Mouse (Mus musculus): Measurements from ENCODE around the gene Clmn. TPM values are rescaled to one million over a fixed set of nuclear protein-coding genes. Genes with fewer than 3 reads are reported as not detected.

Clmn gene
- polyA plus RNA-seq, 1 experiment, result 0.05 TPM

- Histone ChIP-seq H3K4me3 (ENCODE audit: insufficient read depth, poor library complexity, severe bottlenecking) (no peak overlapping the region), H3K36me3 (ENCODE audit: control insufficient read depth, insufficient read depth) (no peaks in the 10 kb centered on the region), H3K27me3 (ENCODE audit: control insufficient read depth, insufficient read depth, insufficient read length) (peaks cover 55% of the 10 kb centered on the region), H3K79me2 (ENCODE audit: control insufficient read depth, insufficient read depth) (no peaks in the 10 kb centered on the region), H3K79me3 (ENCODE audit: low read depth) (no peaks in the 10 kb centered on the region), H3ac (ENCODE audit: control insufficient read depth, insufficient read length, low read depth) (no peak overlapping the region)
- TF ChIP-seq FOSL1 (IDR thresholded peaks at IDR 0.05; ENCODE audit: insufficient read depth, low read length, poor library complexity, severe bottlenecking), result no peak
- TF ChIP-seq MYOD1 (IDR thresholded peaks at IDR 0.05; ENCODE audit: control insufficient read depth, insufficient read length, low read depth), result no peak
- no peak for TF ChIP-seq USF1 (IDR thresholded peaks at IDR 0.05; ENCODE audit: low read depth)
- no peak for TF ChIP-seq MYOG (IDR thresholded peaks at IDR 0.05; ENCODE audit: control insufficient read depth, extremely low read depth, insufficient read length)
- no peak for TF ChIP-seq CEBPB (IDR thresholded peaks at IDR 0.05; ENCODE audit: low read depth)
Measured at GRCm38 (mm10) chr12:104880367-104880766, 15.5 kb upstream of the Clmn start.

GRCm38 (mm10) chr12:104879577-104879989, 14.7 kb upstream of the Clmn start:
- TF ChIP-seq CTCF (IDR thresholded peaks at IDR 0.05; ENCODE audit: control insufficient read depth, insufficient read depth, insufficient read length) (no peak), FOSL1 (IDR thresholded peaks at IDR 0.05; ENCODE audit: insufficient read depth, low read length, poor library complexity, severe bottlenecking) (no peak), CEBPB (IDR thresholded peaks at IDR 0.05; ENCODE audit: low read depth) (no peak)
- Histone ChIP-seq H3K27me3 (ENCODE audit: control insufficient read depth, insufficient read depth, insufficient read length) (peaks cover 58% of the 10 kb centered on the region), H3K79me2 (ENCODE audit: control insufficient read depth, insufficient read depth) (no peaks in the 10 kb centered on the region), H3K79me3 (ENCODE audit: low read depth) (no peaks in the 10 kb centered on the region), H3K4me3 (ENCODE audit: insufficient read depth, poor library complexity, severe bottlenecking) (no peak overlapping the region), H3ac (ENCODE audit: control insufficient read depth, insufficient read length, low read depth) (no peak overlapping the region), H3K36me3 (ENCODE audit: control insufficient read depth, insufficient read depth) (no peaks in the 10 kb centered on the region)

GRCm38 (mm10) chr12:104876053-104876452, 11.2 kb upstream of the Clmn start:
- no peak overlapping the region for H3K4me3 ChIP-seq (ENCODE audit: insufficient read depth, poor library complexity, severe bottlenecking)
- H3K79me3 ChIP-seq (ENCODE audit: low read depth), result no peaks in the 10 kb centered on the region
- no peaks in the 10 kb centered on the region for H3K79me2 ChIP-seq (ENCODE audit: control insufficient read depth, insufficient read depth)
- no peak for TF ChIP-seq FOSL1 (IDR thresholded peaks at IDR 0.05; ENCODE audit: insufficient read depth, low read length, poor library complexity, severe bottlenecking)
- no peak for TF ChIP-seq USF1 (IDR thresholded peaks at IDR 0.05; ENCODE audit: low read depth)
- no peak for TF ChIP-seq CEBPB (IDR thresholded peaks at IDR 0.05; ENCODE audit: low read depth)
- TF ChIP-seq CTCF (IDR thresholded peaks at IDR 0.05; ENCODE audit: control insufficient read depth, insufficient read depth, insufficient read length), result no peak
- no peak for TF ChIP-seq MAX (IDR thresholded peaks at IDR 0.05)
- TF ChIP-seq MYOD1 (IDR thresholded peaks at IDR 0.05; ENCODE audit: control insufficient read depth, insufficient read length, low read depth), result no peak
- no peak for TF ChIP-seq MYOG (IDR thresholded peaks at IDR 0.05; ENCODE audit: control insufficient read depth, extremely low read depth, insufficient read length)
- no peak overlapping the region for H3ac ChIP-seq (ENCODE audit: control insufficient read depth, insufficient read length, low read depth)
- H3K36me3 ChIP-seq (ENCODE audit: control insufficient read depth, insufficient read depth), result no peaks in the 10 kb centered on the region
- peaks cover 49% of the 10 kb centered on the region for H3K27me3 ChIP-seq (ENCODE audit: control insufficient read depth, insufficient read depth, insufficient read length)

GRCm38 (mm10) chr12:104871987-104872386, 7.1 kb upstream of the Clmn start:
- Histone ChIP-seq H3ac (ENCODE audit: control insufficient read depth, insufficient read length, low read depth) (no peak overlapping the region), H3K79me3 (ENCODE audit: low read depth) (no peaks in the 10 kb centered on the region), H3K4me3 (ENCODE audit: insufficient read depth, poor library complexity, severe bottlenecking) (no peak overlapping the region), H3K79me2 (ENCODE audit: control insufficient read depth, insufficient read depth) (no peaks in the 10 kb centered on the region), H3K27me3 (ENCODE audit: control insufficient read depth, insufficient read depth, insufficient read length) (peaks cover 20% of the 10 kb centered on the region), H3K36me3 (ENCODE audit: control insufficient read depth, insufficient read depth) (no peaks in the 10 kb centered on the region)
- TF ChIP-seq FOSL1 (IDR thresholded peaks at IDR 0.05; ENCODE audit: insufficient read depth, low read length, poor library complexity, severe bottlenecking) (no peak), CTCF (IDR thresholded peaks at IDR 0.05; ENCODE audit: control insufficient read depth, insufficient read depth, insufficient read length) (no peak), CEBPB (IDR thresholded peaks at IDR 0.05; ENCODE audit: low read depth) (no peak), MYOD1 (IDR thresholded peaks at IDR 0.05; ENCODE audit: control insufficient read depth, insufficient read length, low read depth) (no peak), USF1 (IDR thresholded peaks at IDR 0.05; ENCODE audit: low read depth) (no peak), MYOG (IDR thresholded peaks at IDR 0.05; ENCODE audit: control insufficient read depth, extremely low read depth, insufficient read length) (no peak), MAX (IDR thresholded peaks at IDR 0.05) (no peak)

- Histone ChIP-seq H3K36me3 (ENCODE audit: control insufficient read depth, insufficient read depth) (no peaks in the 10 kb centered on the region), H3K79me2 (ENCODE audit: control insufficient read depth, insufficient read depth) (no peaks in the 10 kb centered on the region), H3ac (ENCODE audit: control insufficient read depth, insufficient read length, low read depth) (no peak overlapping the region), H3K27me3 (ENCODE audit: control insufficient read depth, insufficient read depth, insufficient read length) (peaks cover 14% of the 10 kb centered on the region), H3K79me3 (ENCODE audit: low read depth) (no peaks in the 10 kb centered on the region), H3K4me3 (ENCODE audit: insufficient read depth, poor library complexity, severe bottlenecking) (no peak overlapping the region)
- TF ChIP-seq USF1 (IDR thresholded peaks at IDR 0.05; ENCODE audit: low read depth) (no peak), MYOD1 (IDR thresholded peaks at IDR 0.05; ENCODE audit: control insufficient read depth, insufficient read length, low read depth) (no peak), MAX (IDR thresholded peaks at IDR 0.05) (no peak), CTCF (IDR thresholded peaks at IDR 0.05; ENCODE audit: control insufficient read depth, insufficient read depth, insufficient read length) (no peak), MYOG (IDR thresholded peaks at IDR 0.05; ENCODE audit: control insufficient read depth, extremely low read depth, insufficient read length) (no peak), FOSL1 (IDR thresholded peaks at IDR 0.05; ENCODE audit: insufficient read depth, low read length, poor library complexity, severe bottlenecking) (no peak), CEBPB (IDR thresholded peaks at IDR 0.05; ENCODE audit: low read depth) (no peak)
Measured at GRCm38 (mm10) chr12:104869737-104870136, 4.9 kb upstream of the Clmn start.

GRCm38 (mm10) chr12:104868430-104868829, 3.6 kb upstream of the Clmn start:
- H3K79me2 ChIP-seq (ENCODE audit: control insufficient read depth, insufficient read depth), result no peaks in the 10 kb centered on the region
- TF ChIP-seq CTCF (IDR thresholded peaks at IDR 0.05; ENCODE audit: control insufficient read depth, insufficient read depth, insufficient read length), result no peak
- no peak for TF ChIP-seq MYOD1 (IDR thresholded peaks at IDR 0.05; ENCODE audit: control insufficient read depth, insufficient read length, low read depth)
- TF ChIP-seq MYOG (IDR thresholded peaks at IDR 0.05; ENCODE audit: control insufficient read depth, extremely low read depth, insufficient read length), result no peak
- TF ChIP-seq CEBPB (IDR thresholded peaks at IDR 0.05; ENCODE audit: low read depth), result no peak
- no peak for TF ChIP-seq USF1 (IDR thresholded peaks at IDR 0.05; ENCODE audit: low read depth)
- TF ChIP-seq FOSL1 (IDR thresholded peaks at IDR 0.05; ENCODE audit: insufficient read depth, low read length, poor library complexity, severe bottlenecking), result no peak
- no peak for TF ChIP-seq MAX (IDR thresholded peaks at IDR 0.05)
- no peak overlapping the region for H3ac ChIP-seq (ENCODE audit: control insufficient read depth, insufficient read length, low read depth)
- no peaks in the 10 kb centered on the region for H3K79me3 ChIP-seq (ENCODE audit: low read depth)
- no peaks in the 10 kb centered on the region for H3K36me3 ChIP-seq (ENCODE audit: control insufficient read depth, insufficient read depth)
- H3K27me3 ChIP-seq (ENCODE audit: control insufficient read depth, insufficient read depth, insufficient read length), result peaks cover 25% of the 10 kb centered on the region
- no peak overlapping the region for H3K4me3 ChIP-seq (ENCODE audit: insufficient read depth, poor library complexity, severe bottlenecking)
